In genomic region chr1:157827966-157828365, GRCm38 (mm10) we compare ENCODE assay signal across 17 mouse cellular contexts.
DNase-seq lines count a peak whose midpoint lies in the region; ATAC-seq and TF ChIP-seq lines count a peak whose summit lies in the region.
"Had no signal": no experiment of that assay in that cellular context is flagged by ENCODE, and none has a peak within 500 bp of the region (broad histone marks: within the 10 kb centered on the region; RNA-seq: fewer than 3 reads in every experiment).

No protein-coding gene starts in this region.

- no peak overlapping the region for H3K27ac ChIP-seq in hindbrain, postnatal 0 days
- H3K27ac ChIP-seq in hindbrain, embryonic 10.5 days, result no peak overlapping the region
- H3K27ac ChIP-seq in midbrain, postnatal 0 days (ENCODE audit: low read depth, low read length), result no peak overlapping the region
- no peak overlapping the region for H3K27ac ChIP-seq in midbrain, embryonic 10.5 days (replicated peaks)
- H3K27ac ChIP-seq: embryonic facial prominence, embryonic 10.5 days; heart, adult 2 months; hindbrain, embryonic 13.5 days; liver, embryonic 15.5 days had no signal

- WGBS in hindbrain, postnatal 0 days, result 39% methylated on average over 2 of the region's 2 CpGs
- 59% methylated on average over 2 of the region's 2 CpGs for WGBS in hindbrain, embryonic 10.5 days
- 46% methylated on average over 2 of the region's 2 CpGs for WGBS in midbrain, postnatal 0 days
- 57% methylated on average over 2 of the region's 2 CpGs for WGBS in midbrain, embryonic 10.5 days

- no peak overlapping the region for H3K9ac ChIP-seq in hindbrain, postnatal 0 days (replicated peaks; ENCODE audit: low read length)
- no peak overlapping the region for H3K9ac ChIP-seq in midbrain, postnatal 0 days (replicated peaks; ENCODE audit: low read length, poor library complexity, severe bottlenecking)
- H3K9ac ChIP-seq: hindbrain, embryonic 13.5 days; liver, embryonic 15.5 days had no signal

- DNase-seq in hindbrain, postnatal 0 days (ENCODE audit: low spot score), result peak; percentile 63
- no peak for DNase-seq in hindbrain, embryonic 10.5 days (ENCODE audit: low spot score)
- peak; percentile 53 for DNase-seq in midbrain, postnatal 0 days (ENCODE audit: low spot score)
- DNase-seq in midbrain, embryonic 10.5 days (ENCODE audit: low spot score), result no peak
- peak; percentile 24 to 28 for DNase-seq in cerebellum, adult 18-20 months
- peak; percentile 47 to 59 for DNase-seq in cerebellum, postnatal 36 days
- DNase-seq in kidney, adult 18-20 months, result no peak
- DNase-seq in neural tube, embryonic 10.5 days (ENCODE audit: extremely low spot score, low spot score), result no peak
- DNase-seq: adrenal gland, postnatal 25 days; gastrocnemius, postnatal 10 days; heart, adult 2 months; lung, postnatal 36 days; thymus, postnatal 4 days had no signal

- ATAC-seq in hindbrain, postnatal 0 days, result no peak
- no peak for ATAC-seq in midbrain, postnatal 0 days (ENCODE audit: low FRiP score)
- ATAC-seq: intestine, embryonic 16.5 days had no signal

- no peaks in the 10 kb centered on the region for H3K36me3 ChIP-seq in hindbrain, postnatal 0 days (ENCODE audit: insufficient read depth, low read length)
- no peaks in the 10 kb centered on the region for H3K36me3 ChIP-seq in hindbrain, embryonic 10.5 days
- H3K36me3 ChIP-seq in midbrain, postnatal 0 days (ENCODE audit: insufficient read depth, low read length), result no peaks in the 10 kb centered on the region
- no peaks in the 10 kb centered on the region for H3K36me3 ChIP-seq in midbrain, embryonic 10.5 days
- H3K36me3 ChIP-seq: embryonic facial prominence, embryonic 10.5 days; hindbrain, embryonic 13.5 days; liver, embryonic 15.5 days had no signal

- no peak overlapping the region for H3K4me2 ChIP-seq in hindbrain, postnatal 0 days (ENCODE audit: low read depth, low read length)
- H3K4me2 ChIP-seq in midbrain, postnatal 0 days (ENCODE audit: low read depth, low read length, poor library complexity, severe bottlenecking), result no peak overlapping the region
- H3K4me2 ChIP-seq: hindbrain, embryonic 13.5 days; liver, embryonic 15.5 days had no signal

- H3K27me3 ChIP-seq in hindbrain, postnatal 0 days (ENCODE audit: insufficient read depth, low read length), result no peaks in the 10 kb centered on the region
- H3K27me3 ChIP-seq in hindbrain, embryonic 10.5 days (ENCODE audit: insufficient read depth, poor library complexity, severe bottlenecking), result no peaks in the 10 kb centered on the region
- no peaks in the 10 kb centered on the region for H3K27me3 ChIP-seq in midbrain, postnatal 0 days (ENCODE audit: insufficient read depth, low read length)
- H3K27me3 ChIP-seq in midbrain, embryonic 10.5 days (ENCODE audit: low read depth, poor library complexity, severe bottlenecking), result no peaks in the 10 kb centered on the region
- H3K27me3 ChIP-seq: hindbrain, embryonic 13.5 days; liver, embryonic 15.5 days had no signal

- no peak for TF ChIP-seq CTCF in hindbrain, postnatal 0 days (IDR thresholded peaks at IDR 0.05; ENCODE audit: low read depth)
- no peak for TF ChIP-seq CTCF in midbrain, postnatal 0 days (IDR thresholded peaks at IDR 0.05)

- H3K4me1 ChIP-seq in hindbrain, postnatal 0 days (ENCODE audit: insufficient read depth, low read length), result no peaks in the 10 kb centered on the region
- H3K4me1 ChIP-seq in hindbrain, embryonic 10.5 days (replicated peaks), result no peaks in the 10 kb centered on the region
- H3K4me1 ChIP-seq in midbrain, postnatal 0 days (ENCODE audit: insufficient read depth, low read length), result no peaks in the 10 kb centered on the region
- no peaks in the 10 kb centered on the region for H3K4me1 ChIP-seq in midbrain, embryonic 10.5 days
- H3K4me1 ChIP-seq: embryonic facial prominence, embryonic 10.5 days; hindbrain, embryonic 13.5 days; liver, embryonic 15.5 days had no signal

- no peak overlapping the region for H3K4me3 ChIP-seq in hindbrain, postnatal 0 days (ENCODE audit: low read length)
- no peak overlapping the region for H3K4me3 ChIP-seq in hindbrain, embryonic 10.5 days
- H3K4me3 ChIP-seq in midbrain, postnatal 0 days (ENCODE audit: low read depth, low read length), result no peak overlapping the region
- no peak overlapping the region for H3K4me3 ChIP-seq in midbrain, embryonic 10.5 days
- H3K4me3 ChIP-seq: embryonic facial prominence, embryonic 10.5 days; heart, adult 2 months; hindbrain, embryonic 13.5 days; liver, embryonic 15.5 days had no signal

- no peaks in the 10 kb centered on the region for H3K9me3 ChIP-seq in hindbrain, postnatal 0 days (ENCODE audit: low read length)
- no peaks in the 10 kb centered on the region for H3K9me3 ChIP-seq in hindbrain, embryonic 10.5 days
- no peaks in the 10 kb centered on the region for H3K9me3 ChIP-seq in midbrain, postnatal 0 days (ENCODE audit: low read length)
- H3K9me3 ChIP-seq in midbrain, embryonic 10.5 days (replicated peaks), result no peaks in the 10 kb centered on the region
- H3K9me3 ChIP-seq: embryonic facial prominence, embryonic 10.5 days; hindbrain, embryonic 13.5 days; liver, embryonic 15.5 days had no signal

Comparison
In these comparisons a context has a peak if more than half of its experiments do, and no peak if none do; other contexts are left out.
1. DNase-seq: peak in hindbrain, postnatal 0 days (single experiment), midbrain, postnatal 0 days (single experiment), cerebellum, adult 18-20 months (2 of 2) and cerebellum, postnatal 36 days (2 of 2); none in hindbrain, embryonic 10.5 days (single experiment), midbrain, embryonic 10.5 days (single experiment), kidney, adult 18-20 months (single experiment) and neural tube, embryonic 10.5 days (single experiment).